Mouse (Mus musculus) ES-CJ7 (cell line): ENCODE measurements around the gene Epas1.

ENCODE experiments used
- DNase-seq: peaks from one replicate; pipeline ENCODE4 v3.0.0; 2011; ENCODE audit warnings: low read depth, low spot score

Epas1 gene

GRCm38 (mm10) chr17:86755581-86756195 is 2.2 kb downstream of the Epas1 start:
- DNase-seq, result no peak

GRCm38 (mm10) chr17:86757621-86758020 is 4.1 kb downstream of the Epas1 start:
- DNase-seq, result no peak

GRCm38 (mm10) chr17:86761859-86762258 is 8.4 kb downstream of the Epas1 start:
- no peak for DNase-seq

- no peak for DNase-seq
Observed at GRCm38 (mm10) chr17:86762479-86763242, 9.2 kb downstream of the Epas1 start.

- no peak for DNase-seq
Observed at GRCm38 (mm10) chr17:86765762-86766404, 12.4 kb downstream of the Epas1 start.

- no peak for DNase-seq
Observed at GRCm38 (mm10) chr17:86766412-86766811, 12.9 kb downstream of the Epas1 start.

- DNase-seq, result no peak
Observed at GRCm38 (mm10) chr17:86768596-86768995, 15.1 kb downstream of the Epas1 start.

GRCm38 (mm10) chr17:86769330-86770211 is 16.1 kb downstream of the Epas1 start:
- no peak for DNase-seq

- DNase-seq, result no peak
Observed at GRCm38 (mm10) chr17:86770848-86771247, 17.3 kb downstream of the Epas1 start.

- no peak for DNase-seq
Observed at GRCm38 (mm10) chr17:86772035-86772434, 18.5 kb downstream of the Epas1 start.

- DNase-seq, result no peak
Observed at GRCm38 (mm10) chr17:86772929-86773588, 19.6 kb downstream of the Epas1 start.

- no peak for DNase-seq
Observed at GRCm38 (mm10) chr17:86776538-86776937, 23.0 kb downstream of the Epas1 start.

- no peak for DNase-seq
Observed at GRCm38 (mm10) chr17:86778147-86778546, 24.6 kb downstream of the Epas1 start.

- DNase-seq, result no peak
Observed at GRCm38 (mm10) chr17:86779191-86780130, 26.0 kb downstream of the Epas1 start.

- no peak for DNase-seq
Observed at GRCm38 (mm10) chr17:86780708-86781318, 27.3 kb downstream of the Epas1 start.

- DNase-seq, result no peak
Observed at GRCm38 (mm10) chr17:86781755-86782400, 28.4 kb downstream of the Epas1 start.

- DNase-seq, result no peak
Observed at GRCm38 (mm10) chr17:86784405-86784977, 31.0 kb downstream of the Epas1 start.

GRCm38 (mm10) chr17:86785612-86786011 is 32.1 kb downstream of the Epas1 start:
- no peak for DNase-seq

- DNase-seq, result no peak
Observed at GRCm38 (mm10) chr17:86786496-86786895, 33.0 kb downstream of the Epas1 start.
